Mouse (Mus musculus): ENCODE measurements around the gene Pdzk1ip1. TPM values are rescaled to one million over a fixed set of nuclear protein-coding genes. Genes with fewer than 3 reads are reported as not detected.
A peak's percentile ranks its signal among the peaks of the same experiment; 100 is the strongest.

Gene Pdzk1ip1
- polyA plus RNA-seq, 1 experiment from 2014 or later: 100 TPM

GRCm38 (mm10) chr4:115078892-115079820 is 9.4 kb upstream of the Pdzk1ip1 start:
- no peaks in the 10 kb centered on the region for H3K9me3 ChIP-seq
- no peak overlapping the region for H3K4me3 ChIP-seq
- H3K27ac ChIP-seq: no peak overlapping the region
- H3K36me3 ChIP-seq: no peaks in the 10 kb centered on the region
- ATAC-seq (ENCODE audit: insufficient number of reproducible peaks, low FRiP score, low TSS enrichment, low read depth): no peak
- no peak overlapping the region for H3K4me2 ChIP-seq
- peaks cover 4% of the 10 kb centered on the region; the same call in 1 of the 2 replicates for H3K4me1 ChIP-seq
- no peak overlapping the region for H3K9ac ChIP-seq
- H3K27me3 ChIP-seq: peaks cover 3% of the 10 kb centered on the region; the same call in 1 of the 2 replicates
- WGBS: 35% methylated on average over 10 of the region's 10 CpGs

- Histone ChIP-seq H3K27me3 (peaks cover 3% of the 10 kb centered on the region; the same call in 1 of the 2 replicates), H3K9me3 (no peaks in the 10 kb centered on the region), H3K4me2 (no peak overlapping the region), H3K36me3 (no peaks in the 10 kb centered on the region), H3K9ac (no peak overlapping the region), H3K4me1 (peaks cover 4% of the 10 kb centered on the region; the same call in 1 of the 2 replicates), H3K4me3 (no peak overlapping the region), H3K27ac (no peak overlapping the region)
- WGBS: 35% methylated on average over 5 of the region's 5 CpGs
- no peak for ATAC-seq (ENCODE audit: insufficient number of reproducible peaks, low FRiP score, low TSS enrichment, low read depth)
Observed at GRCm38 (mm10) chr4:115079821-115080349, 8.6 kb upstream of the Pdzk1ip1 start.

- peaks cover 21% of the 10 kb centered on the region for H3K27me3 ChIP-seq
- H3K36me3 ChIP-seq: no peaks in the 10 kb centered on the region
- no peak overlapping the region for H3K27ac ChIP-seq
- H3K4me2 ChIP-seq: no peak overlapping the region
- H3K4me1 ChIP-seq: peaks cover 4% of the 10 kb centered on the region; the same call in 1 of the 2 replicates
- no peaks in the 10 kb centered on the region for H3K9me3 ChIP-seq
- no peak for ATAC-seq (ENCODE audit: insufficient number of reproducible peaks, low FRiP score, low TSS enrichment, low read depth)
- no peak overlapping the region for H3K4me3 ChIP-seq
- no peak overlapping the region for H3K9ac ChIP-seq
- 79% methylated on average over 3 of the region's 3 CpGs for WGBS
Observed at GRCm38 (mm10) chr4:115083031-115083430, 5.5 kb upstream of the Pdzk1ip1 start.

GRCm38 (mm10) chr4:115085522-115086095 is 2.9 kb upstream of the Pdzk1ip1 start:
- Histone ChIP-seq H3K9ac (no peak overlapping the region), H3K36me3 (no peaks in the 10 kb centered on the region), H3K4me3 (no peak overlapping the region), H3K9me3 (no peaks in the 10 kb centered on the region), H3K4me1 (0 out of 2 replicates have a peak, but pooled peaks cover 7% of the 10 kb centered on the region), H3K27me3 (peaks cover 35% of the 10 kb centered on the region), H3K4me2 (no peak overlapping the region), H3K27ac (no peak overlapping the region)
- WGBS: 25% methylated on average over 6 of the region's 6 CpGs
- ATAC-seq (ENCODE audit: insufficient number of reproducible peaks, low FRiP score, low TSS enrichment, low read depth): no peak

- no peak overlapping the region for H3K27ac ChIP-seq
- no peak for ATAC-seq (ENCODE audit: insufficient number of reproducible peaks, low FRiP score, low TSS enrichment, low read depth)
Observed at GRCm38 (mm10) chr4:115086257-115086656, 2.3 kb upstream of the Pdzk1ip1 start.

GRCm38 (mm10) chr4:115086763-115087415 is 1.6 kb upstream of the Pdzk1ip1 start:
- no peak overlapping the region for H3K9ac ChIP-seq
- H3K4me3 ChIP-seq: no peak overlapping the region
- ATAC-seq (ENCODE audit: insufficient number of reproducible peaks, low FRiP score, low TSS enrichment, low read depth): no peak
- no peaks in the 10 kb centered on the region for H3K36me3 ChIP-seq
- H3K4me1 ChIP-seq: 0 out of 2 replicates have a peak, but pooled peaks cover 7% of the 10 kb centered on the region
- WGBS: 61% methylated on average over 3 of the region's 3 CpGs
- H3K27me3 ChIP-seq: peaks cover 35% of the 10 kb centered on the region
- H3K4me2 ChIP-seq: no peak overlapping the region
- no peak overlapping the region for H3K27ac ChIP-seq
- no peaks in the 10 kb centered on the region for H3K9me3 ChIP-seq

More at GRCm38 (mm10) chr4:115086257-115086656, 2.3 kb upstream of the Pdzk1ip1 start:
- Histone ChIP-seq H3K4me3 (no peak overlapping the region), H3K4me2 (no peak overlapping the region), H3K4me1 (0 out of 2 replicates have a peak, but pooled peaks cover 7% of the 10 kb centered on the region), H3K27me3 (peaks cover 35% of the 10 kb centered on the region), H3K36me3 (no peaks in the 10 kb centered on the region), H3K9ac (no peak overlapping the region), H3K9me3 (no peaks in the 10 kb centered on the region)
- WGBS: 62% methylated on average over 4 of the region's 4 CpGs

GRCm38 (mm10) chr4:115090592-115090991 is 2.1 kb downstream of the Pdzk1ip1 start:
- Histone ChIP-seq H3K4me2 (no peak overlapping the region), H3K4me1 (peaks cover 8% of the 10 kb centered on the region), H3K27me3 (peaks cover 61% of the 10 kb centered on the region), H3K4me3 (no peak overlapping the region), H3K36me3 (no peaks in the 10 kb centered on the region), H3K27ac (no peak overlapping the region), H3K9ac (no peak overlapping the region), H3K9me3 (no peaks in the 10 kb centered on the region)
- WGBS: 50% methylated on average over 2 of the region's 2 CpGs
- no peak for ATAC-seq (ENCODE audit: insufficient number of reproducible peaks, low FRiP score, low TSS enrichment, low read depth)

- Histone ChIP-seq H3K9ac (no peak overlapping the region), H3K36me3 (no peaks in the 10 kb centered on the region), H3K27me3 (peaks cover 68% of the 10 kb centered on the region), H3K9me3 (no peaks in the 10 kb centered on the region), H3K4me1 (peaks cover 20% of the 10 kb centered on the region), H3K4me2 (no peak overlapping the region), H3K4me3 (no peak overlapping the region), H3K27ac (no peak overlapping the region)
- no peak for ATAC-seq (ENCODE audit: insufficient number of reproducible peaks, low FRiP score, low TSS enrichment, low read depth)
- 66% methylated on average over 3 of the region's 3 CpGs for WGBS
Observed at GRCm38 (mm10) chr4:115091806-115092205, 3.3 kb downstream of the Pdzk1ip1 start.

GRCm38 (mm10) chr4:115093331-115093864 is 4.9 kb downstream of the Pdzk1ip1 start:
- Histone ChIP-seq H3K27ac (no peak overlapping the region), H3K4me1 (peaks cover 24% of the 10 kb centered on the region), H3K4me3 (no peak overlapping the region), H3K9ac (no peak overlapping the region), H3K36me3 (no peaks in the 10 kb centered on the region), H3K9me3 (no peaks in the 10 kb centered on the region), H3K4me2 (no peak overlapping the region), H3K27me3 (peaks cover 66% of the 10 kb centered on the region)
- WGBS: 83% methylated on average over 4 of the region's 4 CpGs
- ATAC-seq (ENCODE audit: insufficient number of reproducible peaks, low FRiP score, low TSS enrichment, low read depth): no peak

- no peaks in the 10 kb centered on the region for H3K9me3 ChIP-seq
- no peaks in the 10 kb centered on the region for H3K36me3 ChIP-seq
- ATAC-seq (ENCODE audit: insufficient number of reproducible peaks, low FRiP score, low TSS enrichment, low read depth): no peak
- no peak overlapping the region for H3K9ac ChIP-seq
- H3K4me1 ChIP-seq: peaks cover 18% of the 10 kb centered on the region
- H3K4me2 ChIP-seq: no peak overlapping the region
- H3K27ac ChIP-seq: no peak overlapping the region
- 79% methylated on average over 2 of the region's 2 CpGs for WGBS
- H3K4me3 ChIP-seq: no peak overlapping the region
- H3K27me3 ChIP-seq: peaks cover 62% of the 10 kb centered on the region
Observed at GRCm38 (mm10) chr4:115094056-115094455, 5.5 kb downstream of the Pdzk1ip1 start.

GRCm38 (mm10) chr4:115095671-115096434 is 7.3 kb downstream of the Pdzk1ip1 start:
- peak; percentile 24; the same call in 1 of the 2 replicates for ATAC-seq (ENCODE audit: insufficient number of reproducible peaks, low FRiP score, low TSS enrichment, low read depth)
- peaks cover 61% of the 10 kb centered on the region for H3K27me3 ChIP-seq

More at GRCm38 (mm10) chr4:115095671-115096434, 7.3 kb downstream of the Pdzk1ip1 start:
- under 1% methylated on average over 28 of the region's 31 CpGs for WGBS
- Histone ChIP-seq H3K4me3 (peak overlapping the region; percentile 34), H3K4me1 (peaks cover 17% of the 10 kb centered on the region), H3K27ac (no peak overlapping the region; the same call in 1 of the 2 replicates), H3K9ac (peak overlapping the region; percentile 26; the same call in 1 of the 2 replicates), H3K9me3 (no peaks in the 10 kb centered on the region), H3K36me3 (no peaks in the 10 kb centered on the region), H3K4me2 (peak overlapping the region; percentile 72)
